Mouse (Mus musculus) C2C12 (cell line): ENCODE measurements around the gene Hoxb7. TPM values are rescaled to one million over a fixed set of nuclear protein-coding genes. Genes with fewer than 3 reads are reported as not detected.

Experiments
- H3K27me3 ChIP-seq: one replicate; pipeline ENCODE4 v1.6.1; 2011; ENCODE audit not compliant: control insufficient read depth, insufficient read depth, insufficient read length
- H3K36me3 ChIP-seq: one replicate; pipeline ENCODE4 v1.6.1; 2011; ENCODE audit not compliant: control insufficient read depth, insufficient read depth
- H3K4me3 ChIP-seq: one replicate; pipeline ENCODE4 v1.5.1; 2011; ENCODE audit warnings: mild to moderate bottlenecking, control low read depth; ENCODE audit not compliant: poor library complexity, insufficient read depth, severe bottlenecking
- H3K79me2 ChIP-seq: one replicate; pipeline ENCODE4 v1.6.1; 2011; ENCODE audit not compliant: control insufficient read depth, insufficient read depth
- H3K79me3 ChIP-seq: one replicate; pipeline ENCODE4 v1.6.1; 2011; ENCODE audit warnings: low read depth, control low read depth
- H3ac ChIP-seq: one replicate; pipeline ENCODE3; 2011; ENCODE audit warnings: low read depth; ENCODE audit not compliant: control insufficient read depth, insufficient read length
- CEBPB ChIP-seq: IDR thresholded peaks from one replicate; pipeline ENCODE4 v1.6.1; 2011; ENCODE audit warnings: low read depth, mild to moderate bottlenecking, control low read depth, moderate library complexity
- CTCF ChIP-seq: IDR thresholded peaks from one replicate; pipeline ENCODE4 v1.5.1; 2011; ENCODE audit not compliant: control insufficient read depth, insufficient read depth, insufficient read length
- FOSL1 ChIP-seq: IDR thresholded peaks from one replicate; pipeline ENCODE4 v1.8.0; 2011; ENCODE audit warnings: mild to moderate bottlenecking, low read length; ENCODE audit not compliant: poor library complexity, insufficient read depth, severe bottlenecking
- MAX ChIP-seq: IDR thresholded peaks from one replicate; pipeline ENCODE4 v1.6.1; 2011; ENCODE audit warnings: mild to moderate bottlenecking, control low read depth
- MYOD1 ChIP-seq: IDR thresholded peaks from one replicate; pipeline ENCODE4 v1.6.1; 2011; ENCODE audit warnings: low read depth; ENCODE audit not compliant: control insufficient read depth, insufficient read length
- MYOG ChIP-seq: IDR thresholded peaks from one replicate; pipeline ENCODE4 v1.6.1; 2011; ENCODE audit not compliant: control insufficient read depth, insufficient read length; ENCODE audit errors: extremely low read depth
- USF1 ChIP-seq: IDR thresholded peaks from one replicate; pipeline ENCODE4 v1.6.1; 2011; ENCODE audit warnings: low read depth, mild to moderate bottlenecking, control low read depth, moderate library complexity
- polyA plus RNA-seq: library from polyadenylated mRNA; unstranded; fragments of >200 nt; fragmentation: generic; extraction: Trizol; gene quantifications from one replicate; pipeline ENCODE4 v1.2.1, GENCODE M21; 2012; ENCODE audit warnings: missing spikeins

Hoxb7 gene
- polyA plus RNA-seq, 1 experiment, result 0.04 TPM

- peaks cover 91% of the 10 kb centered on the region for H3K27me3 ChIP-seq
- no peaks in the 10 kb centered on the region for H3K79me3 ChIP-seq
- H3ac ChIP-seq, result no peak overlapping the region
- no peak for TF ChIP-seq CTCF
- no peak for TF ChIP-seq CEBPB
- TF ChIP-seq MYOD1, result no peak
- no peak for TF ChIP-seq MYOG
- TF ChIP-seq MAX, result no peak
- no peak for TF ChIP-seq FOSL1
- no peak for TF ChIP-seq USF1
- H3K4me3 ChIP-seq, result no peak overlapping the region
- no peaks in the 10 kb centered on the region for H3K36me3 ChIP-seq
- H3K79me2 ChIP-seq, result no peaks in the 10 kb centered on the region
These were observed 19.2 kb upstream of the Hoxb7 start for GRCm38 (mm10) chr11:96267021-96267920.

GRCm38 (mm10) chr11:96268031-96268745, 18.2 kb upstream of the Hoxb7 start:
- Histone ChIP-seq H3K79me3 (no peaks in the 10 kb centered on the region), H3K36me3 (no peaks in the 10 kb centered on the region), H3K79me2 (no peaks in the 10 kb centered on the region), H3ac (no peak overlapping the region), H3K4me3 (no peak overlapping the region), H3K27me3 (peaks cover 91% of the 10 kb centered on the region)
- TF ChIP-seq CEBPB (no peak), FOSL1 (no peak), MYOG (no peak), CTCF (no peak), MAX (no peak), MYOD1 (no peak), USF1 (no peak)

- peaks cover 91% of the 10 kb centered on the region for H3K27me3 ChIP-seq
- no peak overlapping the region for H3ac ChIP-seq
- no peaks in the 10 kb centered on the region for H3K79me3 ChIP-seq
- H3K79me2 ChIP-seq, result no peaks in the 10 kb centered on the region
- TF ChIP-seq MYOG (no peak), USF1 (no peak), FOSL1 (no peak), CTCF (no peak), MAX (no peak), MYOD1 (no peak), CEBPB (no peak)
- no peaks in the 10 kb centered on the region for H3K36me3 ChIP-seq
- no peak overlapping the region for H3K4me3 ChIP-seq
These were observed 16.6 kb upstream of the Hoxb7 start for GRCm38 (mm10) chr11:96269869-96270268.

- Histone ChIP-seq H3K79me2 (no peaks in the 10 kb centered on the region), H3ac (no peak within 1 kb of the TSS), H3K27me3 (peaks cover 94% of the 10 kb centered on the region), H3K36me3 (no peaks in the 10 kb centered on the region), H3K4me3 (no peak within 1 kb of the TSS), H3K79me3 (no peaks in the 10 kb centered on the region)
- TF ChIP-seq MYOD1 (no peak), MYOG (no peak), CTCF (no peak), FOSL1 (no peak), CEBPB (no peak), MAX (no peak), USF1 (no peak)
These were observed 15.4 kb upstream of the Hoxb7 start, which contains the start of gene Hoxb9 for GRCm38 (mm10) chr11:96270996-96271540. Hoxb9 (plus strand) TSS chr11:96271457.

GRCm38 (mm10) chr11:96271541-96272011, 14.8 kb upstream of the Hoxb7 start:
- Histone ChIP-seq H3K27me3 (peaks cover 93% of the 10 kb centered on the region), H3ac (no peak overlapping the region), H3K79me2 (no peaks in the 10 kb centered on the region), H3K4me3 (no peak overlapping the region), H3K36me3 (no peaks in the 10 kb centered on the region), H3K79me3 (no peaks in the 10 kb centered on the region)
- TF ChIP-seq USF1 (no peak), FOSL1 (no peak), MYOG (no peak), MAX (no peak), CEBPB (no peak), CTCF (no peak), MYOD1 (no peak)
